Mouse (Mus musculus): ENCODE results near the gene Sfrp2.

DNA sequence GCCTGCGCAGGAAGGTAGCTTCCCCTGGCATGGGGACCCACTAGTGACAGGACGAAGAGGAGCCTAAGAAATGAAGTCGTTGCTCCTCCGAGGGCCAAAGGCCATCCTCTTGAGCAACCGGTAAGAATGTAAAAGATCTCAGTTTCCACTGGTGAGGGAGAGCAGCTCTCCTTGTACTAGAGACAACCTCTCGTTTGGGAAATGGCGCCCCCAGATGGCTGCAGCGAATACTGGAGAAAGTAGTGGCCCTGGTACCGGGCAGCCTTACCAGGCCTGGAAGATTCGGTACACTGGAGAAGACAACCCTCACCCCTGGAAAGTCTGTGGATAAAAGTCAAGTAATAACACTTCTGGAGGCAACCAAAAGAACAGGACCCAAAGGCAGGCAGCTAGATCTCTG is 3.8 kb upstream of the Sfrp2 start:
- TF ChIP-seq CTCF (IDR thresholded peaks at IDR 0.05) (no peak), EP300 (IDR thresholded peaks at IDR 0.05) (no peak)

All from lung, postnatal 0 days (tissue).